Mouse (Mus musculus): ENCODE measurements at regions not wholly inside any gene's neighbourhood (a gene's known extent, or its start where the extent isn't known, plus 50 kb on each side); places are given as distances from the start of the nearest gene placed in this dataset.
A peak's percentile ranks its signal among the peaks of the same experiment; 100 is the strongest.
"Not testable (repeated sequence)": the region's sequence is repeated elsewhere in the genome, so short reads cannot be mapped to it uniquely, and the experiment has no call there.

DNA sequence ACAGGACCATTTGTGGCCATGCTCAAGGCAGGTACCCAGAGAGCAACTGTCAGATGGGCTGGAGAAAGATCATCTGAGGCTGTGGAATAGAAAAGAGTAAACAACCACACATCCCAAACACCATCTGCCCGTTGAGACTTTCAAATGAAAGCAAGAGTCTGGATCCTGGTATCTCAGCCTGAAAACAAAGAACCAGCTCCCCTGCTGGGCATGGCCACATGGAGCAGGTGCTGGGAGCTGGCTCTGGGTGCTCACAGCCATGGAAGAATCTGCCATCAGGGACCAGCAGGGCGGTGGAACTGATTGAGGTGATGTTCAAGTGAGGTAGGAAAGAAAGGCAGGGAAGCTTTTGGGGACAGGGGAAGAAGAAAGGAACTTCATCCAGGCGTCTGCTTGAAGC is 85.6 kb downstream of the Hs1bp3 start:
- TF ChIP-seq CTCF (IDR thresholded peaks at IDR 0.05; ENCODE audit: low read depth): no peak
- no peak overlapping the region for H3K4me2 ChIP-seq (ENCODE audit: low read depth, low read length)
- no peak overlapping the region for H3K4me3 ChIP-seq (ENCODE audit: low read length)
- no peak overlapping the region for H3K9ac ChIP-seq (replicated peaks; ENCODE audit: low read length)
- ATAC-seq (no peak), DNase-seq (ENCODE audit: low spot score) (no peak)
- no peaks in the 10 kb centered on the region for H3K27me3 ChIP-seq (ENCODE audit: insufficient read depth, low read length)
- no peak overlapping the region for H3K27ac ChIP-seq
- WGBS: 66% methylated on average over 3 of the region's 3 CpGs
- no peaks in the 10 kb centered on the region for H3K36me3 ChIP-seq (ENCODE audit: insufficient read depth, low read length)
- H3K4me1 ChIP-seq (ENCODE audit: insufficient read depth, low read length): no peaks in the 10 kb centered on the region
- H3K9me3 ChIP-seq (ENCODE audit: low read length): no peaks in the 10 kb centered on the region

- H3K9me3 ChIP-seq (ENCODE audit: low read length); DNase-seq (ENCODE audit: low spot score); ATAC-seq; H3K4me1 ChIP-seq (ENCODE audit: insufficient read depth, low read length); H3K27me3 ChIP-seq (ENCODE audit: insufficient read depth, low read length); H3K36me3 ChIP-seq (ENCODE audit: insufficient read depth, low read length); H3K9ac ChIP-seq (replicated peaks; ENCODE audit: low read length); H3K4me2 ChIP-seq (ENCODE audit: low read depth, low read length); H3K4me3 ChIP-seq (ENCODE audit: low read length); H3K27ac ChIP-seq: not testable (repeated sequence)
- 85% methylated on average over 6 of the region's 6 CpGs for WGBS
These were observed 83.2 kb downstream of the Hs1bp3 start for GRCm38 (mm10) chr12:8396408-8396807.

DNA sequence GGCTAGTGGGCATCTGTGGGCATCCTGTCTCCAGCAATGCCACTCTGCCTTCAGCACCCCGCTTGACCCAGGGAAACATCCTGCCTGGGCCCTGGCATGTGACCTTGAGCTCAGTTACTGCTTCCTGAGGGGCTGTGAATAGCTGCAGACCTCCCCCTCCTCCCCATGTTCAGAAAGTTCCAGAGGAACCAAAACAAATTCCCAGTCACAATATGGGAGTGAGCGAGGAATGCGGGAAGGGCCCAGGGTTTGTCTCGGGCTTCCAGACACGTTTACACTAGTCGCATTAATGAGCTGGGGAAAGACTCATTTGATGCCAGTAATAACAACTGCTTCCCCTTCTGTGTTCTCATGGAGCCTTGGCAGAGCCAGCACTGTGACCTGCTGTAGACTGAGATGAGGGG is 81.7 kb downstream of the Hs1bp3 start:
- peak; percentile 35; the same call in 1 of the 2 replicates for ATAC-seq
- WGBS: 49% methylated on average over 6 of the region's 6 CpGs
- no peak for TF ChIP-seq CTCF (IDR thresholded peaks at IDR 0.05; ENCODE audit: low read depth)
- peak; percentile 35 for DNase-seq (ENCODE audit: low spot score)
- H3K4me1 ChIP-seq (ENCODE audit: insufficient read depth, low read length): no peaks in the 10 kb centered on the region
- no peaks in the 10 kb centered on the region for H3K36me3 ChIP-seq (ENCODE audit: insufficient read depth, low read length)
- H3K9ac ChIP-seq (replicated peaks; ENCODE audit: low read length): no peak overlapping the region
- no peak overlapping the region for H3K4me2 ChIP-seq (ENCODE audit: low read depth, low read length)
- no peak overlapping the region for H3K27ac ChIP-seq
- no peaks in the 10 kb centered on the region for H3K27me3 ChIP-seq (ENCODE audit: insufficient read depth, low read length)
- H3K4me3 ChIP-seq (ENCODE audit: low read length): no peak overlapping the region
- no peaks in the 10 kb centered on the region for H3K9me3 ChIP-seq (ENCODE audit: low read length)

DNA sequence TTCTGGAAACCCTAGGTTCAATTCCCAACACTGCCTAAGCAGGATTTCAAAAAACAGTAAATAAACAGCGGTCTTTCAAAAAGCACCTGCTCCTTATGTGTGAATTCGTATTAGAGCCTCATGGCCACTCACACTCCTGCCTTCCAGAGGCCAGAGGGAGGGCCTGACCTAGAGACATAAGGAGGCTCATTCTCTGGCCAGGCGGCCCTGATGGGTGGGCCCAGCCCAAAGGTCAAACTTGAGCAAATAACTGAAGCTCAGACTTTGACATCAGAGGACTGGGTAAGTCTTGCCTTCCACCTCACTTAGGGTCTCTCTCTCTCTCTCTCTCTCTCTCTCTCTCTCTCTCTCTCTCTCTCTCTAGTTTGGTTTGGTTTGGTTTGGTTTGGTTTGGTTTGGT is 80.7 kb downstream of the Hs1bp3 start:
- TF ChIP-seq CTCF (IDR thresholded peaks at IDR 0.05; ENCODE audit: low read depth): no peak
- WGBS: 83% methylated on average over 3 of the region's 3 CpGs
- H3K27me3 ChIP-seq (ENCODE audit: insufficient read depth, low read length): no peaks in the 10 kb centered on the region
- no peaks in the 10 kb centered on the region for H3K9me3 ChIP-seq (ENCODE audit: low read length)
- no peak overlapping the region for H3K27ac ChIP-seq
- H3K4me1 ChIP-seq (ENCODE audit: insufficient read depth, low read length): no peaks in the 10 kb centered on the region
- DNase-seq (ENCODE audit: low spot score): no peak
- no peak overlapping the region for H3K9ac ChIP-seq (replicated peaks; ENCODE audit: low read length)
- H3K36me3 ChIP-seq (ENCODE audit: insufficient read depth, low read length): no peaks in the 10 kb centered on the region
- no peak for ATAC-seq
- no peak overlapping the region for H3K4me3 ChIP-seq (ENCODE audit: low read length)
- H3K4me2 ChIP-seq (ENCODE audit: low read depth, low read length): no peak overlapping the region

Measured in hindbrain, postnatal 0 days (tissue).